Mouse (Mus musculus): ENCODE data around the gene Hoxd4. TPM values are rescaled to one million over a fixed set of nuclear protein-coding genes. Genes with fewer than 3 reads are reported as not detected.

The Hoxd4 gene
- polyA plus RNA-seq, 1 experiment = 2.9 TPM

GRCm38 (mm10) chr2:74749337-74750121, 37.8 kb downstream of the Hoxd4 start:
- TF ChIP-seq POLR2A (IDR thresholded peaks at IDR 0.05; ENCODE audit: borderline replicate concordance, control insufficient read depth, low read depth, low read length) (no peak), CTCF (IDR thresholded peaks at IDR 0.05; ENCODE audit: control insufficient read depth, insufficient read depth, low read length) (no peak)
- no peak overlapping the region for H3K27ac ChIP-seq (ENCODE audit: control insufficient read depth, insufficient read depth, low read depth, low read length, poor library complexity)
- no peak overlapping the region for H3K4me3 ChIP-seq (replicated peaks; ENCODE audit: control insufficient read depth, low read depth, low read length)
- 3% methylated on average over 47 of the region's 47 CpGs for WGBS
- H3K4me1 ChIP-seq (ENCODE audit: control insufficient read depth, insufficient read depth, low read length) = no peaks in the 10 kb centered on the region

- Histone ChIP-seq H3K27ac (ENCODE audit: control insufficient read depth, insufficient read depth, low read depth, low read length, poor library complexity) (no peak overlapping the region), H3K4me3 (replicated peaks; ENCODE audit: control insufficient read depth, low read depth, low read length) (no peak overlapping the region), H3K4me1 (ENCODE audit: control insufficient read depth, insufficient read depth, low read length) (no peaks in the 10 kb centered on the region)
- TF ChIP-seq CTCF (IDR thresholded peaks at IDR 0.05; ENCODE audit: control insufficient read depth, insufficient read depth, low read length) (no peak), POLR2A (IDR thresholded peaks at IDR 0.05; ENCODE audit: borderline replicate concordance, control insufficient read depth, low read depth, low read length) (no peak)
- 53% methylated on average over 5 of the region's 5 CpGs for WGBS
Observed at GRCm38 (mm10) chr2:74750731-74751250, 39.1 kb downstream of the Hoxd4 start.

GRCm38 (mm10) chr2:74751861-74752260, 40.1 kb downstream of the Hoxd4 start:
- TF ChIP-seq CTCF (IDR thresholded peaks at IDR 0.05; ENCODE audit: control insufficient read depth, insufficient read depth, low read length) = no peak
- no peak for TF ChIP-seq POLR2A (IDR thresholded peaks at IDR 0.05; ENCODE audit: borderline replicate concordance, control insufficient read depth, low read depth, low read length)
- H3K4me3 ChIP-seq (replicated peaks; ENCODE audit: control insufficient read depth, low read depth, low read length) = no peak overlapping the region
- H3K4me1 ChIP-seq (ENCODE audit: control insufficient read depth, insufficient read depth, low read length) = no peaks in the 10 kb centered on the region
- H3K27ac ChIP-seq (ENCODE audit: control insufficient read depth, insufficient read depth, low read depth, low read length, poor library complexity) = no peak overlapping the region
- 55% methylated on average over 1 of the region's 1 CpGs for WGBS

GRCm38 (mm10) chr2:74752431-74753174, 40.9 kb downstream of the Hoxd4 start:
- Histone ChIP-seq H3K27ac (ENCODE audit: control insufficient read depth, insufficient read depth, low read depth, low read length, poor library complexity) (no peak overlapping the region), H3K4me3 (replicated peaks; ENCODE audit: control insufficient read depth, low read depth, low read length) (no peak overlapping the region), H3K4me1 (ENCODE audit: control insufficient read depth, insufficient read depth, low read length) (no peaks in the 10 kb centered on the region)
- 6% methylated on average over 45 of the region's 45 CpGs for WGBS
- TF ChIP-seq CTCF (IDR thresholded peaks at IDR 0.05; ENCODE audit: control insufficient read depth, insufficient read depth, low read length) (no peak), POLR2A (IDR thresholded peaks at IDR 0.05; ENCODE audit: borderline replicate concordance, control insufficient read depth, low read depth, low read length) (no peak)

- WGBS = 1% methylated on average over 25 of the region's 25 CpGs
- H3K27ac ChIP-seq (ENCODE audit: control insufficient read depth, insufficient read depth, low read depth, low read length, poor library complexity) = no peak overlapping the region
- no peak for TF ChIP-seq POLR2A (IDR thresholded peaks at IDR 0.05; ENCODE audit: borderline replicate concordance, control insufficient read depth, low read depth, low read length)
- no peak for TF ChIP-seq CTCF (IDR thresholded peaks at IDR 0.05; ENCODE audit: control insufficient read depth, insufficient read depth, low read length)
- H3K4me1 ChIP-seq (ENCODE audit: control insufficient read depth, insufficient read depth, low read length) = no peaks in the 10 kb centered on the region
- H3K4me3 ChIP-seq (replicated peaks; ENCODE audit: control insufficient read depth, low read depth, low read length) = no peak overlapping the region
Observed at GRCm38 (mm10) chr2:74753175-74753523, 41.4 kb downstream of the Hoxd4 start.

- WGBS = 17% methylated on average over 5 of the region's 5 CpGs
- TF ChIP-seq CTCF (IDR thresholded peaks at IDR 0.05; ENCODE audit: control insufficient read depth, insufficient read depth, low read length) (no peak), POLR2A (IDR thresholded peaks at IDR 0.05; ENCODE audit: borderline replicate concordance, control insufficient read depth, low read depth, low read length) (no peak)
- Histone ChIP-seq H3K27ac (ENCODE audit: control insufficient read depth, insufficient read depth, low read depth, low read length, poor library complexity) (no peak overlapping the region), H3K4me1 (ENCODE audit: control insufficient read depth, insufficient read depth, low read length) (no peaks in the 10 kb centered on the region), H3K4me3 (replicated peaks; ENCODE audit: control insufficient read depth, low read depth, low read length) (no peak overlapping the region)
Observed at GRCm38 (mm10) chr2:74753711-74754110, 42.0 kb downstream of the Hoxd4 start.

GRCm38 (mm10) chr2:74760146-74760545, 48.4 kb downstream of the Hoxd4 start:
- no peak overlapping the region for H3K4me3 ChIP-seq (replicated peaks; ENCODE audit: control insufficient read depth, low read depth, low read length)
- 15% methylated on average over 1 of the region's 1 CpGs for WGBS
- H3K4me1 ChIP-seq (ENCODE audit: control insufficient read depth, insufficient read depth, low read length) = no peaks in the 10 kb centered on the region
- TF ChIP-seq CTCF (IDR thresholded peaks at IDR 0.05; ENCODE audit: control insufficient read depth, insufficient read depth, low read length) (no peak), POLR2A (IDR thresholded peaks at IDR 0.05; ENCODE audit: borderline replicate concordance, control insufficient read depth, low read depth, low read length) (no peak)
- H3K27ac ChIP-seq (ENCODE audit: control insufficient read depth, insufficient read depth, low read depth, low read length, poor library complexity) = no peak overlapping the region

- TF ChIP-seq POLR2A (IDR thresholded peaks at IDR 0.05; ENCODE audit: borderline replicate concordance, control insufficient read depth, low read depth, low read length) = no peak
- WGBS = 11% methylated on average over 13 of the region's 13 CpGs
- Histone ChIP-seq H3K27ac (ENCODE audit: control insufficient read depth, insufficient read depth, low read depth, low read length, poor library complexity) (no peak overlapping the region), H3K4me1 (ENCODE audit: control insufficient read depth, insufficient read depth, low read length) (no peaks in the 10 kb centered on the region), H3K4me3 (replicated peaks; ENCODE audit: control insufficient read depth, low read depth, low read length) (no peak overlapping the region)
Observed at GRCm38 (mm10) chr2:74761941-74762340, 50.2 kb downstream of the Hoxd4 start.
